Mouse (Mus musculus): ENCODE measurements around the gene Krt27. TPM values are rescaled to one million over a fixed set of nuclear protein-coding genes. Genes with fewer than 3 reads are reported as not detected.
A peak's percentile ranks its signal among the peaks of the same experiment; 100 is the strongest.

The Krt27 gene
- polyA plus RNA-seq, 1 experiment, result not detected

GRCm38 (mm10) chr11:99388661-99389060, 37.8 kb upstream of the Krt27 start:
- Histone ChIP-seq H3K4me3 (replicated peaks) (no peak overlapping the region), H3K4me1 (ENCODE audit: control insufficient read depth) (peaks cover 5% of the 10 kb centered on the region), H3K27me3 (ENCODE audit: control insufficient read depth) (peaks cover 17% of the 10 kb centered on the region), H3K9me3 (ENCODE audit: control insufficient read depth, low read length) (peaks cover 12% of the 10 kb centered on the region; the same call in 1 of the 2 replicates), H3K36me3 (ENCODE audit: control insufficient read depth) (no peaks in the 10 kb centered on the region)
- TF ChIP-seq TAL1 (IDR thresholded peaks at IDR 0.05; ENCODE audit: low read length) (no peak), GATA1 (IDR thresholded peaks at IDR 0.05; ENCODE audit: low read length) (no peak)

GRCm38 (mm10) chr11:99385813-99386721, 35.2 kb upstream of the Krt27 start:
- Histone ChIP-seq H3K9me3 (ENCODE audit: control insufficient read depth, low read length) (peaks cover 12% of the 10 kb centered on the region; the same call in 1 of the 2 replicates), H3K4me3 (replicated peaks) (peak overlapping the region; percentile 63), H3K27me3 (ENCODE audit: control insufficient read depth) (peaks cover 17% of the 10 kb centered on the region), H3K36me3 (ENCODE audit: control insufficient read depth) (no peaks in the 10 kb centered on the region), H3K4me1 (ENCODE audit: control insufficient read depth) (peaks cover 5% of the 10 kb centered on the region)
- TF ChIP-seq TAL1 (IDR thresholded peaks at IDR 0.05; ENCODE audit: low read length) (no peak), GATA1 (IDR thresholded peaks at IDR 0.05; ENCODE audit: low read length) (no peak)

GRCm38 (mm10) chr11:99379568-99379967, 28.7 kb upstream of the Krt27 start:
- Histone ChIP-seq H3K4me3 (replicated peaks) (no peak overlapping the region), H3K4me1 (ENCODE audit: control insufficient read depth) (no peaks in the 10 kb centered on the region), H3K9me3 (ENCODE audit: control insufficient read depth, low read length) (0 out of 2 replicates have a peak, but pooled peaks cover 4% of the 10 kb centered on the region), H3K36me3 (ENCODE audit: control insufficient read depth) (no peaks in the 10 kb centered on the region), H3K27me3 (ENCODE audit: control insufficient read depth) (peaks cover 5% of the 10 kb centered on the region)
- TF ChIP-seq GATA1 (IDR thresholded peaks at IDR 0.05; ENCODE audit: low read length), result no peak

- H3K9me3 ChIP-seq (ENCODE audit: control insufficient read depth, low read length), result no peaks in the 10 kb centered on the region; the same call in 1 of the 2 replicates
- no peaks in the 10 kb centered on the region for H3K27me3 ChIP-seq (ENCODE audit: control insufficient read depth)
- no peak within 1 kb of the TSS for H3K4me3 ChIP-seq (replicated peaks)
- H3K36me3 ChIP-seq (ENCODE audit: control insufficient read depth), result no peaks in the 10 kb centered on the region
- no peak for TF ChIP-seq GATA1 (IDR thresholded peaks at IDR 0.05; ENCODE audit: low read length)
- TF ChIP-seq TAL1 (IDR thresholded peaks at IDR 0.05; ENCODE audit: low read length), result no peak
- no peaks in the 10 kb centered on the region for H3K4me1 ChIP-seq (ENCODE audit: control insufficient read depth)
Observed at GRCm38 (mm10) chr11:99374803-99375202, 23.9 kb upstream of the Krt27 start, which contains the start of gene Krt28. Gene Krt28 (minus strand): TSS chr11:99374903.

GRCm38 (mm10) chr11:99369853-99370451, 19.0 kb upstream of the Krt27 start:
- Histone ChIP-seq H3K27me3 (ENCODE audit: control insufficient read depth) (no peaks in the 10 kb centered on the region), H3K36me3 (ENCODE audit: control insufficient read depth) (no peaks in the 10 kb centered on the region), H3K9me3 (ENCODE audit: control insufficient read depth, low read length) (no peaks in the 10 kb centered on the region; the same call in 1 of the 2 replicates), H3K4me3 (replicated peaks) (no peak overlapping the region), H3K4me1 (ENCODE audit: control insufficient read depth) (no peaks in the 10 kb centered on the region)
- TF ChIP-seq GATA1 (IDR thresholded peaks at IDR 0.05; ENCODE audit: low read length), result no peak
- TF ChIP-seq TAL1 (IDR thresholded peaks at IDR 0.05; ENCODE audit: low read length), result no peak

GRCm38 (mm10) chr11:99369229-99369628, 18.3 kb upstream of the Krt27 start:
- no peak for TF ChIP-seq GATA1 (IDR thresholded peaks at IDR 0.05; ENCODE audit: low read length)
- no peak for TF ChIP-seq TAL1 (IDR thresholded peaks at IDR 0.05; ENCODE audit: low read length)
- H3K36me3 ChIP-seq (ENCODE audit: control insufficient read depth), result no peaks in the 10 kb centered on the region
- H3K27me3 ChIP-seq (ENCODE audit: control insufficient read depth), result no peaks in the 10 kb centered on the region

GRCm38 (mm10) chr11:99366791-99367190, 15.9 kb upstream of the Krt27 start:
- no peak overlapping the region for H3K4me3 ChIP-seq (replicated peaks)
- TF ChIP-seq TAL1 (IDR thresholded peaks at IDR 0.05; ENCODE audit: low read length), result no peak
- no peak for TF ChIP-seq GATA1 (IDR thresholded peaks at IDR 0.05; ENCODE audit: low read length)

More at GRCm38 (mm10) chr11:99369229-99369628, 18.3 kb upstream of the Krt27 start:
- Histone ChIP-seq H3K4me1 (ENCODE audit: control insufficient read depth) (no peaks in the 10 kb centered on the region), H3K4me3 (replicated peaks) (no peak overlapping the region), H3K9me3 (ENCODE audit: control insufficient read depth, low read length) (no peaks in the 10 kb centered on the region; the same call in 1 of the 2 replicates)

GRCm38 (mm10) chr11:99364412-99364811, 13.5 kb upstream of the Krt27 start:
- H3K27me3 ChIP-seq (ENCODE audit: control insufficient read depth), result no peaks in the 10 kb centered on the region
- TF ChIP-seq GATA1 (IDR thresholded peaks at IDR 0.05; ENCODE audit: low read length), result no peak
- no peak for TF ChIP-seq TAL1 (IDR thresholded peaks at IDR 0.05; ENCODE audit: low read length)
- no peaks in the 10 kb centered on the region for H3K4me1 ChIP-seq (ENCODE audit: control insufficient read depth)
- H3K4me3 ChIP-seq (replicated peaks), result no peak overlapping the region
- no peaks in the 10 kb centered on the region for H3K36me3 ChIP-seq (ENCODE audit: control insufficient read depth)
- H3K9me3 ChIP-seq (ENCODE audit: control insufficient read depth, low read length), result no peaks in the 10 kb centered on the region

More at GRCm38 (mm10) chr11:99366791-99367190, 15.9 kb upstream of the Krt27 start:
- Histone ChIP-seq H3K27me3 (ENCODE audit: control insufficient read depth) (no peaks in the 10 kb centered on the region), H3K36me3 (ENCODE audit: control insufficient read depth) (no peaks in the 10 kb centered on the region), H3K9me3 (ENCODE audit: control insufficient read depth, low read length) (no peaks in the 10 kb centered on the region; the same call in 1 of the 2 replicates), H3K4me1 (ENCODE audit: control insufficient read depth) (no peaks in the 10 kb centered on the region)

GRCm38 (mm10) chr11:99361423-99361822, 10.5 kb upstream of the Krt27 start:
- Histone ChIP-seq H3K36me3 (ENCODE audit: control insufficient read depth) (no peaks in the 10 kb centered on the region), H3K4me1 (ENCODE audit: control insufficient read depth) (no peaks in the 10 kb centered on the region), H3K4me3 (replicated peaks) (no peak overlapping the region), H3K27me3 (ENCODE audit: control insufficient read depth) (no peaks in the 10 kb centered on the region), H3K9me3 (ENCODE audit: control insufficient read depth, low read length) (no peaks in the 10 kb centered on the region)
- no peak for TF ChIP-seq TAL1 (IDR thresholded peaks at IDR 0.05; ENCODE audit: low read length)
- no peak for TF ChIP-seq GATA1 (IDR thresholded peaks at IDR 0.05; ENCODE audit: low read length)
